Mouse (Mus musculus): ENCODE measurements at regions not wholly inside any gene's neighbourhood (a gene's known extent, or its start where the extent isn't known, plus 50 kb on each side); places are given as distances from the start of the nearest gene placed in this dataset.

DNA sequence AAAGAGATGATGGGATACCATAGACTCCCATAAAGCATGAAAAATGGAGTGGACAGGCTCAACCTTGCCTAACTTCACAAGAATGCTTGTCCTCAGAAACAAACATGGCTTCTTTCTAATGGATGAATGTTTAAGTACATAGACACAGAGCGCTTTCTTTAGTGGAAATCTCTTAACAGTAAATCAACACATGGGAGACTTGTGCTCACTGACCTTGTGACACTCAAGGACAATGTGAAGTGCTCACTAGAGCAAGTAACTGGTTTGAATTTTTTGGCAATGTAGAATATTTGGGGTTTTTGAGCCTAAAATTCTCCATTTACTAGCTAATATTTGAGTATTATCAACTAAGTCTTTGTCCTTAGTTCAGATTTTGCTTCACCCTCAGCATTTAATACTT lies 88.0 kb downstream of the Tent5c start:
- no peak for DNase-seq (ENCODE audit: low spot score in 2 of 2)

DNA sequence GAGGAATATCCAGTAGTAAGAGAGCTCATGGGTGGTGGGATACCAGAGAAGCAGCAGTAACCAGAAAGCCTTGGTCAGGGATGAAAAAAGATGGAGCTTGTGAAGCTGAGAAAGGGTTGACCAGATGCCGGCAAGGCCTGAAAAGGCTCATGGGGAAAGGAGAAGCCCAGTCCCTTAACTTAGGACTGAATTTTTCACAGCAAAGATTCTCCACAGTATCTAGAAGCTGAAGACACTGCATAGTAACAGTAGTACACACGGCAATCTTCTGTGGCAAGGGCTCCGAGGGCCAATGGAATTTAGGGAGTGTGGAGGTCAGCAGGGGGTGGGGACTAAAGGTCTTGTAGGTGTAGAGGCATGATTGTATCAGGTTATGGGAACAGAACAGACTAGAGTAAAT lies 91.6 kb downstream of the Tent5c start:
- DNase-seq (ENCODE audit: low spot score in 2 of 2), result no peak

DNA sequence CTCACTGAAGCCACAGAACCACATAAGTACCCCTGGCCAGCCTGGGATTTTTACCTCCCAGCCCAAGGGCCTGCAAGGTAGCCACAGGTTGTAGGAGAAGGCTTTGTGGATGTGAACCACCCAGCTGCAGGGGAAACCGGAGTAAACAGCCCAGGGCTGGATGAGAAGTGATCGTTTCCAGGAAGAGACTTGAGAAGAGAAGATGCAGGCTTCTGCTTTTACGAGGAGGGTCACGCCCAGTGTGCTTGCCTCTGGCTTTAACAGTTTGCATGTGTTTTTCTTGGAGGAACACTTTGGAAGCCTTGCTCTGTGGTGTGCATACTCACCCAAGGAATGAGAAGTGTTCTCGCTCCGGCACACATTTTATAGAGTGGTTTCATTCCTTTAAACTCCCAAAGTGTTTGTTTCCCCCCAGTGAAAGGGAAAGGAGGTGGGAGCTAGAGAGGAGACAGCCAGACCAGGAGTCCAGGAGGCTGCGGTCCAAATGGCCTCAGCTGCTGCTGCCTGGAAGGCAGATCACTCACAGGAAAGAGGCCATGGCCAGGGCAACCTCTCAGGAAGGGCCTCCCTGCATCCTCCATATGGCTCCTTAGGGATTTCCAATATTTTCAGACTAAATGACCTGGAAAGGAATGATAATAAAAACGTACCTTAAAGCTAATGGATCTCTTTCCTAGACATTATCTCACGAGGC lies 94.1 kb downstream of the Tent5c start:
- peak; percentile 15 to 39 for DNase-seq (ENCODE audit: low spot score in 2 of 2)

DNA sequence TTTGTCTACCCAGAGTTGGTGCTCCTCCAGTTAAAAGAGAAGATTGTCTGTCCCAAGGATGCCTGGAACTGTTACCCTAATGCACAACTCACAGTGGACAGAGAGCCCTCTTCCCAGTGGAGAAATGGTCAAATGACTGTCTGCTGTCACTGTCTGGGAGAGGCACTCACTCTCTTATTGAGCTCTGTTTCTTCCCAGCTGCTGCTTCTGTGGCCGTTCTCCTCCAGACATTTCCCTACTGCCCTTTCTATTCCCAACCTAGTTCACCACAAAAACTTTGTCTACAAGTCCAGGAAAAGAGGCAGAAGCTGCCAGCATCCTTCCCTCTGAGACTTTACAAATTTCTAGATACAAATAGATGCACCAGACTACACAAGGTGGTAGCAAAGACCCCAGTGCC lies 95.2 kb downstream of the Tent5c start:
- no peak for DNase-seq (ENCODE audit: low spot score in 2 of 2)

DNA sequence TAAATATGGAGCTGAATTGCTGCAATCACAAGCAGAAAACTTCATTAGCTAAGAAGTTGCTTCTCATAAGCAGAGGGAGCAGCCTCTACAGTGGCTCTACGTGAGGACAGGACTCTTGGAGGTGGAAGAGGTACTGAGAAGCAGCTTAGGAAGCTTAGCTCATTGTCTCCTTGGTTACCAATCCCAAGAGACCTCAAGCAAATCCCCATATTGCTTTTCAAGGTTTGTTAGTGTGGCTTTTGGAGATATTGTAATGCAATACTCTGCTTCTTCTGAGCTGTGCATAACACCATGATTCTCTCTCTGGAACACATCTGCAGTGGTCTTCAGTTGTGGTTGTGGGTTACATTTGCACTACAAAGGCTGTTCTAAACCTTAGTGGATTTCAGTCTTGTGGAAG lies 106.9 kb downstream of the Tent5c start:
- DNase-seq (ENCODE audit: low spot score in 2 of 2), result no peak

DNA sequence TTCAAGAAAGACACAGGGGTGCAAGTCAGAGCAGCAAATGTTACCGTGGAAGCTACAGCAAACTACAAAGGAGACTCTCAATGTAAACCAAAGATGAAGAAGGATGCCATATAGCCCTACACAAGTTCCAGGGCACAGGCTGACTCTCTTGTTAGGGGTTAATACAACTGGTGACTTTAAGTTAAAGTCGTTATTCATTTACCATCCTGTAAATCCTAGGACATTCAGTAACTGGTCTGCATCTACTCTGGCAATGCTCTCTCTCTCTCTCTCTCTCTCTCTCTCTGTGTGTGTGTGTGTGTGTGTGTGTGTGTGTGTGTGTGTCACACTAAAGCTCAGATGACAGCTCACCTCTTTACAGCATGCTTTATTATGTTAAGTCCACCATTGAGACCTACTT lies 107.8 kb downstream of the Tent5c start:
- no peak for DNase-seq (ENCODE audit: low spot score in 2 of 2)

DNA sequence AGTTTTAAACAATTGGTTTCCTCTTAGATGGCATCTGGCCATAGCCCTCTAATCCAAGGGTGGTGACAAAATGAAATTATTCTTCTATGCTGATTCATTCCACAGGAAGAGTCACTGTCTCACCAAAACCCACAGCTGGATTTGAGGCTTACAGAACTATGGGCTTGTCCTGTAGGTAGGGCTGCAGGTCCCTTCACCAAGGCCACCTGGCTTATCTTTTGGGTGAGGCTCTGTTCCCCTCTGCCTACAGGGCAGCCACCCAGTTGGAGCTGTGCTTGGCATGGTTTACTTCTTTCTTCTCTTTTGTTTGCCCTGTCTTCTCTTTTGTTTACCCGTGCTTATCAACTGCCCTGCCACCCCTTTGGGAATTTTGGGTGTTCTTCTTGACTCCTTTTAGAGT lies 113.0 kb downstream of the Tent5c start:
- no peak for DNase-seq (ENCODE audit: low spot score in 2 of 2)

DNA sequence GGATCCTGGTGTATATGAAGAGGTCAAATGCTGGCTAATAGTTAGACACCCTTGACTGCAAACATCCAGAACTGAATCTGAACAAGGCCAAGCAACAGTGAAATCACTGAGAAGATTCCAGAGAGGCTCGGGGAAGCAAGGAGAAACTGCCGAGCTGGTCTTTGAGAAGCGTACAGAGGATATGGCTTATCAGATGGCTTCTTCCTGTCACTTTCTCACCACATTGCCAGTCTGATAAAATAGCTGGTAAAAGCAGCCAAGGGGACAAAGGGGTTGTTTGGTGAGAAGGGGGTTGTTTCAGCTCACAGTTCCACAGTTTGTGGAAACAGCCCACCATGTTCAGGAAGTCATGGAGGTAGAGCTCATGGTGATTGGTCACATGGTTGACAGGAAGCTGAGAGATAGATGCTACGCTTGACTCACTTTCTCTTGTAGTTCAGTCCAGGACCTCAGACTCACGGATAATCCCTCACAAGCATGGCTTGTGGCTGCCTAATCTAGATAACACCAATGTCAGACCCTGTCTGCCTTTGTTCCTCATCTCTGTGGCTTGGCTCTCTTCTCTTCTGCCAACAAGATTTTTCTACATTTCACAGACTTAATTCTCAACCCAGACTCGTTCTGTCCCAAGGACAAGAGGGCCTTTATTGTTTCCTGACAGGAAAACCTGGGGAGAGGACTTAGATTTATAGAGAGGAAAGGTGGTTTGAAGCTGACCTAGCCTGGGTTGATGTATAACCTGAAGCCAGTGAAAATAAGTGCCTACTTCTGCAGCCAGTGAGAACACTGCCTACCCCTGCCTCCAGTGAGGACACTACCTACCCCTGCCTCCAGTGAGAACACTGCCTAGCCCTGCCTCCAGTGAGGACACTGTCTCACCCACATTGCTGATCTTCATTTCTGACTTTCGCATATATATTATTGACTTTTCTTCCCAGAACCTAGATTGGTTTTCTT lies 122.0 kb downstream of the Tent5c start:
- DNase-seq (ENCODE audit: low spot score in 2 of 2), result no peak

DNA sequence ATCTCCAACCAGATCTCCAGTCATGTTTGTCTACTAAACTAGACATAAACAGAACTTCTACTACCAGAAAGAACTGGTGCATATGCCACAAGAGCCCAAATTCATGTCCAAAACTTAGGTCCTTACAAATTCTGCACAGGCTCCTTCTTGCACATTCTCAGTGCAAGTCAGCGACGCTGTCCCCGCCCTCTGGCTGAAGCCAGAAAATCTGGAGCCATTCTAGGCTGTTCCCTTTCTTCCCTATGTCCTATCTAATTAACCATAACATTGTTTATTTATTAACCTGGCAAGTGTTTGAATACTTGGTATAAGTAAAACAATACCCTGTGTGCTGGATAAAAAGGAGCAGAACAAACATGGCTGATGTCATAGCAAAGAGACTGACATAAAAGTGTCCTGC lies 122.7 kb downstream of the Tent5c start:
- DNase-seq (ENCODE audit: low spot score in 2 of 2), result no peak

DNA sequence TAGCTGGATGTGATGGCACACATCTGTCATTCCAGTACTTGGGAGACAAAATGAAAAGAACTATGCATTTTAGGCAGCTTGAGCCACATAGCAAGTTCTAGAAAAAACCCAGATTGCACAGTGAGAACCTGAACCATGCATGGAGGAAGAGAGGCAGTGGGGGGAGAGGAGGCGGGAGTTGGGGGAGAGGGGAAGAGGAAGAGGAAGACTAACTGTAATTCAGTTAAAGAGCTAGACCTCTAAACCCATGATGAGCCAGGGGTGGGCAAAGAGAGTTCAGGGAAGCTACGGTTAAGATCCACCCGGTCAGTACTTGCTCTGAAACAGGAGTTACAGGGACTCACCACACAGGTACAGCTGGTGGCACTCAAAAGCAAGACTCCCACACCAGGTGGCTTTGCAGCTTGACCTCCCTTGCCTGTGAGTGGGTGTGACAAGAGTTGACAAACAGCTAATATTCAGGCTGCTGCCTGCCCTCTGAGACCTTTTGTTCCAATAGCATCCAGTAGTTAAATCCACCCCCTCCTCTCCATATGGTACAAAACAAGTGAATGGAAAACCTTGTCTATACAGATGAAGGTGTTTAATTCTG lies 123.7 kb downstream of the Tent5c start:
- DNase-seq (ENCODE audit: low spot score in 2 of 2), result no peak

DNA sequence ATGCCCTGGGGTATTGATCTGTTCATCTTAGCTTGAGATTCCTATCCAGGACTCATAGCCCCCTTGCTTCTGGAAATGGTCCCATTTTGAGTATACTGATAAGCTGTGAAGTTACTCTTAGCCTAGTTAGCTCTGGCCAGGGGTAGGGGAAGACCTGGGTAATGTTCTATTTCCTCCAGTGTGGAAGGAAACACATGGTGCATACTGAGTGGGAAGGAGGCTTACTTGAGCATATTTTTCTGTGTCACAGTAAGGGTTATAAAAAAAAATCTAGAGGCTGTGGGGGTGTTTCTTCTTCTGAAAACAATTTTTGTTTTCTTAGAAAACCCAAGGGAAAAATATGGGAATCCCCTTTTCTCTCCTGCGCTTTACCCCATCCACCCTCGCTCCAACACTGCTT lies 124.4 kb downstream of the Tent5c start:
- no peak for DNase-seq (ENCODE audit: low spot score in 2 of 2)

DNA sequence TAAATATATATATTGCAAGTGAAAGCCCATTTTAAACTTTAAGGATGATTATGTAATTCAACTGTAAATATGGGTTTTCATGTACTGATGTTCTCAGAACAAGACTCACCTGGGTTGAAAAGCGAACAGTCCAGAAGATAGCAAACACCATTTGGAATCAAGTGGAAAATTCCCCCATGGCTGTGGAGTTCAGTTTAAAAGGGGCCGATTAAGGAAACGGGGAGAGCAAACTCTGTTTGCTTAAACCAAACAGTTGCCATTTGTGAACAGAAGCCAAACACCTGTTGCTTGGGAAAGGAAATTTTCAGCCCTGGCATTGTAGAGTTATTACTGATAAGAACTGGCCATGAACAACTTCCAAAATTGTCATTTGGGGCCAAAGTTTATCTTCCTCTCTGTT lies 126.1 kb downstream of the Tent5c start:
- no peak for DNase-seq (ENCODE audit: low spot score in 2 of 2)

DNA sequence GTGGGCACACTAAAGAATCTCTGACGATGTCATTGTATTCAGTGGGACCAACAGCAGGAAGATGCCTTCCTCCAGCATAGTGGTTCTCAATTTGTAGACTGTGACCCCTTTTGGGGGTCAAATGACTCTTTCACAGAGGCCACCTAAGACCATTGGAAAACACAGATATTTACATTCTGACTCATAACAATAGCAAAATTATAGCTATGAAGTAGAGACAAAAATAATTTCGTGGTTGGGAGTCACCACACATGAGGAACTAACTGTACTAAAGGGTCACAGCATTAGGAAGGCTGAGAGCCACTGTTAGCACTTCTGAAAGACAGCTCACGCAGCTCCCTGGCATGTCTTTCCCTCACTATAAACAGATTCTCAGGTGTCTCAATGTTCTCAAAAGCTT lies 129.1 kb downstream of the Tent5c start:
- DNase-seq (ENCODE audit: low spot score in 2 of 2), result no peak

DNA sequence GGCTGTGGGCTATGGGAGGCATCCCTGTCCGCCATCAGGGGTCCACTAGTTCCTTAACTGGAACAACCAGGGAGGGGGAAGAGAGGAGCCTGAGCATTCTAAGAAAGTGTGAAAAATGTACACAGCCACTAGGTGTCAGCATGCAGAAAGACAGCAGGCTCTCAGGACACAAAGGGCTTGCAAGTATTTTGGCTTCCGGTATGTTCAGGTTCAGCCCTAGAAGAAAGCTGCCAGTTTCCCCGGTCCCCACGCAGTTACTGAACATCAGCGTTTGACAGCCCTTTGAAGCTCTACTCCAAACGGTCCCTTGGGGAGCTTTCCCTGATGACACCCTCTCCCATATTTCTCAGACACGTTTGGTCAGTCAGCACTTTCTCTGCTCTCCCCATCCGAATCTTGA lies 130.1 kb downstream of the Tent5c start:
- DNase-seq (ENCODE audit: low spot score in 2 of 2), result peak; percentile 20 to 27

DNA sequence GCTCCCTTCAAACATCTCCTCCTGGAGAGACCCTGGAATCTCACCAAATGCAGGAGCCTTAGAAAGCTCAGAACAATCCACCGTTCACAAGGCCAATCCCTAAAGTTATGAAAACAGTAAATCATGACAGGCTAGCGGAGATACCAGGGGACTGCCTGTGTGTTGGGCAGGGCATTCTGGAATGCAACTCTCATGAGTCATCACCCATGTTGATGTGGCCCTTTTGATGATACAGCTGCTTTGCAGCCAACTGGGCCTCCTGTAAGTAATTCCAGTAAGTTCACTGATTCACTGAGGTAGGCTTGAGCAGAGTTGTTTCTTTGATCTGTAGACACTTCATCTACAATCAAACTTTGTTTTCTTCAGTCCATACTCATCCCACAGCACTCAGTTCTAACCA lies 155.6 kb downstream of the Tent5c start:
- no peak for DNase-seq (ENCODE audit: low spot score in 2 of 2)

DNA sequence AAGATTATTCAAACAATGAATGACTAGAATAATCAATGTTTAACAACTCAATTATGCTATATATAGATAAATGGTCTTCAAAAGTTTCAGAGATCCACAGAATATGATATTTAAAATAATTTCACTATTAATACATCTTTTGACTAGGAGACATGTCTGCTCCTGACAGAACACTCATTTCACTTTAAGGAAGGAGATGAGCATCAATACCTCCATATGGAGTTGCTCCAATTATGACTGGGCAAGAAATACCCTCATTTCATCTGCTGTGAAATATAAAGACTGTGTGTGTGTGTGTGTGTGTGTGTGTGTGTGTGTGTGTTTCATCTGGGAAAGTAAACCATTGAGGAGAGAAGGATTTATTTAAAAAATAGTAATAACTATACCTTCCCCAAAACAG lies 156.2 kb upstream of the Wdr3 start:
- DNase-seq (ENCODE audit: low spot score in 2 of 2), result no peak

DNA sequence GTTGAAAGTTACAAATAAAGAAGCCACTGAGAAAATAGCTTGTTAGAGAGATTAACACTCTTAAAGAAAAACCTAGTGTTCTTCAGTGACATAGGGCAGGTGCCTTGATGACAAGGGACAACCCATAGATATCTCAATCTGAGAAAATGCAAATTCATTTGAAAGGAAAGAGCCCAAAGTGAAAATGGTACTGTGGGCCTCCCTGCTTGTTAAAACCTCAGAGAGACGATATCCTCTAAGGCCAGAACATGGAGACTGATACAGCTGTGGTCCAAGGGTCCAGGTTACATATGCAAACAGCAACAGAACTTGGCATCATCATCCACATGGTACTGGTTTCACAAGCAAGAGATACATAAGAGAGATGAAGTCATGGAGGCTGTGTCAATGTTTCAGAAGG lies 125.6 kb upstream of the Wdr3 start:
- no peak for DNase-seq (ENCODE audit: low spot score in 2 of 2)

DNA sequence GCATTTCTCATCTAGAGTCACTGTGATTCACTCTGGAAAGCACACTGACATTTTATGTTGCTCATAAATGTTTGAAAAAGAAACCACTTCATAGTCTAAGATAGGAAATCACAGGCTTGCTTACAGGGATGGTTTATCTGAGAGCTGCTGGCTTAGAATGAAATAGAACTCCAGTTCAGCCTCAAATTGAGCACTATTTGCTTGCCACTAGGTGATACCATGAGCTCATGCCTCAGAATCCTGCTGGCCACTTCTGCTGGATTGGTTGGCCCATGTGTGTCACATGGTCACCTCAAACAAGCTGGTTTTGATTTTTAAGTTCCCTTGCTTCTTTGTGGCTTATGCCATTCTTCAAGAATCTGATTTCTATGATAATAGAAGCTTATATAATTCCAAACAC lies 104.8 kb upstream of the Wdr3 start:
- DNase-seq (ENCODE audit: low spot score in 2 of 2), result no peak

DNA sequence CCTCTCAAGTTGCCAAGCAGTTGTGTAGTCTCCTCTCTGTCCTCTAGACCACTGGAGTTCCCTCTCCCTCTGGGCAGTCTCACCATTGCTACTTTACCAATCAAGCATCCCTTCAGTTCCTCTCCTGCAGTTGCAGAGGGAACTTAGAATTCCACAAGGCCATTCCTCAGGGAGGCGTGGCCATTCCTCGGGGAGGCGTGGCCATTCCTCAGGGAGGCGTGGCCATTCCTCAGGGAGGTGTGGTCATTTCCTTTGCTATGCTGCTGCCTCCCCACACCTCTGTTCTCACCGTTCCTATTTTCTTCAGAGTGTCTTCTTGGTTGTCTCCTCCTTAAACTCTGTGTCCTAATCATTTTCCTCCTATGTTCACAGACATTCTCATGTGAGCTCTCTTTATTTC lies 102.8 kb upstream of the Wdr3 start:
- no peak for DNase-seq (ENCODE audit: low spot score in 2 of 2)
